ENCODE assay signal across 10 mouse cellular contexts in the genomic region with DNA sequence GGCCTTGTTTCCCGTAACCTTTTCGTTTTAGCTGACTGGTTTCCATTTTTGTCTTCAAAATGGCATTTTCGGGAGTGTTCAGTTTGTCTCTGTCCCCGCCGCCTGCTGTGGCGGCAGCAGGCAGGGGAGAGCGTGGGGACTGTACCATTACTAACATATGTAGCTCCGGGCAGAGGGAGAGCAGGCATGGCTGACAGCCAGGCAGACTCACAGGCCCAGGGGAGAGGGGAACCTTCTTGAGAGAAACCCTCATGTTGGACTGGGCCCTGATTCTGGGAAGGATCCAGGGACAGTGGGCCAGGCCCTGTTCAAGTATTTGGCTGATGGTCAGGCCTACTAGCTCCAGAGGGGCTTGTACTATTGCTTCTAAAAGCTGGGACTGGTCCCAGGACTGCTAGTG.
DNase-seq lines count a peak whose midpoint lies in the region; ATAC-seq and TF ChIP-seq lines count a peak whose summit lies in the region.
"Had no signal": no experiment of that assay in that cellular context is flagged by ENCODE, and none has a peak within 500 bp of the region (broad histone marks: within the 10 kb centered on the region; RNA-seq: fewer than 3 reads in every experiment).

No protein-coding gene starts in this region.

- DNase-seq in heart, embryonic 10.5 days (ENCODE audit: low spot score), result no peak
- peak; percentile 88 to 93 for DNase-seq in cerebellum, adult 2 months
- DNase-seq in layer of hippocampus, adult 11-12 months (ENCODE audit: low spot score), result peak; percentile 78
- no peak for DNase-seq in adrenal gland, postnatal 36 days
- no peak for DNase-seq in spleen, postnatal 36 days (ENCODE audit: low spot score in 2 of 2)
- DNase-seq: thymus, adult 2 months had no signal

- H3K4me3 ChIP-seq in heart, embryonic 16.5 days (ENCODE audit: low read length), result no peak overlapping the region
- no peak overlapping the region for H3K4me3 ChIP-seq in heart, embryonic 10.5 days
- no peak overlapping the region for H3K4me3 ChIP-seq in cerebellum, adult 2 months (replicated peaks; ENCODE audit: insufficient read depth, low read depth, low read length)
- H3K4me3 ChIP-seq in neural tube, embryonic 15.5 days (replicated peaks), result no peak overlapping the region
- no peak overlapping the region for H3K4me3 ChIP-seq in kidney, embryonic 14.5 days (ENCODE audit: low read length)

- no peak overlapping the region for H3K27ac ChIP-seq in heart, embryonic 16.5 days (ENCODE audit: low read length)
- H3K27ac ChIP-seq in heart, embryonic 10.5 days, result no peak overlapping the region
- H3K27ac ChIP-seq in cerebellum, adult 2 months (ENCODE audit: insufficient read depth, low read length), result peak overlapping the region; percentile 94
- peak overlapping the region; percentile 56 for H3K27ac ChIP-seq in neural tube, embryonic 15.5 days (replicated peaks)
- no peak overlapping the region for H3K27ac ChIP-seq in kidney, embryonic 14.5 days (ENCODE audit: low read depth, low read length)

- H3K4me2 ChIP-seq in heart, embryonic 16.5 days (ENCODE audit: low read depth, low read length), result no peak overlapping the region
- H3K4me2 ChIP-seq in neural tube, embryonic 15.5 days, result no peak overlapping the region
- no peak overlapping the region for H3K4me2 ChIP-seq in kidney, embryonic 14.5 days (replicated peaks; ENCODE audit: low read depth, low read length)
- H3K4me2 ChIP-seq: heart, embryonic 11.5 days had no signal

- TF ChIP-seq POLR2A in cerebellum, adult 2 months (IDR thresholded peaks at IDR 0.05; ENCODE audit: borderline replicate concordance, insufficient read depth, low read length), result no peak

- 70% methylated on average over 8 of the region's 8 CpGs for WGBS in heart, embryonic 16.5 days
- WGBS in heart, embryonic 10.5 days, result 83% methylated on average over 8 of the region's 8 CpGs
- 5% methylated on average over 8 of the region's 8 CpGs for WGBS in cerebellum, adult 2 months
- 49% methylated on average over 8 of the region's 8 CpGs for WGBS in neural tube, embryonic 15.5 days
- 88% methylated on average over 8 of the region's 8 CpGs for WGBS in kidney, embryonic 14.5 days

- no peak overlapping the region for H3K9ac ChIP-seq in heart, embryonic 16.5 days (ENCODE audit: low read length)
- no peak overlapping the region for H3K9ac ChIP-seq in neural tube, embryonic 15.5 days (replicated peaks)
- H3K9ac ChIP-seq in kidney, embryonic 14.5 days (ENCODE audit: low read depth, low read length), result no peak overlapping the region

- H3K36me3 ChIP-seq in heart, embryonic 16.5 days (ENCODE audit: control insufficient read depth, insufficient read depth), result no peaks in the 10 kb centered on the region
- H3K36me3 ChIP-seq in heart, embryonic 10.5 days, result no peaks in the 10 kb centered on the region
- no peaks in the 10 kb centered on the region for H3K36me3 ChIP-seq in neural tube, embryonic 15.5 days
- no peaks in the 10 kb centered on the region for H3K36me3 ChIP-seq in kidney, embryonic 14.5 days (ENCODE audit: control insufficient read depth, insufficient read depth, low read length)

- TF ChIP-seq CTCF in cerebellum, adult 2 months (IDR thresholded peaks at IDR 0.05; ENCODE audit: borderline replicate concordance, insufficient read depth, low read depth, low read length), result no peak

- H3K9me3 ChIP-seq in heart, embryonic 16.5 days (replicated peaks; ENCODE audit: control insufficient read depth, low read length), result no peaks in the 10 kb centered on the region
- H3K9me3 ChIP-seq in heart, embryonic 10.5 days, result no peaks in the 10 kb centered on the region
- no peaks in the 10 kb centered on the region for H3K9me3 ChIP-seq in neural tube, embryonic 15.5 days (replicated peaks)
- no peaks in the 10 kb centered on the region for H3K9me3 ChIP-seq in kidney, embryonic 14.5 days (ENCODE audit: control insufficient read depth, low read length)

- H3K27me3 ChIP-seq in heart, embryonic 16.5 days (ENCODE audit: control insufficient read depth, insufficient read depth, low read length), result no peaks in the 10 kb centered on the region
- H3K27me3 ChIP-seq in heart, embryonic 10.5 days (ENCODE audit: insufficient read depth, poor library complexity, severe bottlenecking), result no peaks in the 10 kb centered on the region
- no peaks in the 10 kb centered on the region for H3K27me3 ChIP-seq in cerebellum, adult 2 months (ENCODE audit: control insufficient read depth, insufficient read depth, low read length)
- H3K27me3 ChIP-seq in neural tube, embryonic 15.5 days (replicated peaks), result no peaks in the 10 kb centered on the region
- no peaks in the 10 kb centered on the region for H3K27me3 ChIP-seq in kidney, embryonic 14.5 days (ENCODE audit: control insufficient read depth, insufficient read depth, low read length)

- peaks cover 50% of the 10 kb centered on the region for H3K4me1 ChIP-seq in heart, embryonic 16.5 days (ENCODE audit: control insufficient read depth, insufficient read depth, low read length)
- H3K4me1 ChIP-seq in heart, embryonic 10.5 days, result peaks cover 62% of the 10 kb centered on the region
- peaks cover 70% of the 10 kb centered on the region for H3K4me1 ChIP-seq in cerebellum, adult 2 months (ENCODE audit: control insufficient read depth, insufficient read depth, low read length)
- H3K4me1 ChIP-seq in neural tube, embryonic 15.5 days, result peaks cover 30% of the 10 kb centered on the region
- no peaks in the 10 kb centered on the region for H3K4me1 ChIP-seq in kidney, embryonic 14.5 days (ENCODE audit: control insufficient read depth, insufficient read depth, low read length)

- peak; percentile 35; the same call in 1 of the 2 replicates for ATAC-seq in heart, embryonic 16.5 days (replicated peaks; ENCODE audit: extremely low read depth, insufficient read depth, low FRiP score)
- ATAC-seq in neural tube, embryonic 15.5 days (ENCODE audit: low FRiP score), result peak; percentile 59; the same call in 1 of the 2 replicates
- no peak for ATAC-seq in kidney, embryonic 14.5 days (ENCODE audit: low FRiP score, low TSS enrichment)

Comparison
In these comparisons a context has a peak if more than half of its experiments do, and no peak if none do; other contexts are left out.
1. H3K27ac ChIP-seq: peak in cerebellum, adult 2 months (single experiment) and neural tube, embryonic 15.5 days (single experiment); none in heart, embryonic 16.5 days (single experiment), heart, embryonic 10.5 days (single experiment) and kidney, embryonic 14.5 days (single experiment).
2. DNase-seq: peak in cerebellum, adult 2 months (2 of 2) and layer of hippocampus, adult 11-12 months (single experiment); none in heart, embryonic 10.5 days (single experiment), adrenal gland, postnatal 36 days (0 of 2) and spleen, postnatal 36 days (0 of 2).